Mouse (Mus musculus) midbrain, embryonic 14.5 days (tissue): ENCODE data around the gene Tet3. TPM values are rescaled to one million over a fixed set of nuclear protein-coding genes. Genes with fewer than 3 reads are reported as not detected.

Experiments
- ATAC-seq: fragments of 200-750 bp; cut with Nextera tagmentation; 2 replicates; pipeline ENCODE4 v1.8.0; 2017; ENCODE audit warnings: moderate number of reproducible peaks, moderate library complexity; ENCODE audit not compliant: low FRiP score, low TSS enrichment
- DNase-seq: peaks from one replicate; pipeline ENCODE4 v3.0.0-alpha.2; 2015
- H3K27ac ChIP-seq: fragments of 300-500 bp; sonication (generic); replicated peaks from 2 replicates; pipeline ENCODE4 v1.5.1; 2014; ENCODE audit warnings: mild to moderate bottlenecking, low read depth, low read length, moderate library complexity
- H3K27me3 ChIP-seq: fragments of 300-500 bp; sonication (generic); 2 replicates; pipeline ENCODE4 v1.6.1; 2014; ENCODE audit warnings: low read length, control low read depth, mixed read lengths; ENCODE audit not compliant: control insufficient read depth, insufficient read depth
- H3K36me3 ChIP-seq: fragments of 300-500 bp; sonication (generic); 2 replicates; pipeline ENCODE4 v1.6.1; 2014; ENCODE audit warnings: low read length, control low read depth; ENCODE audit not compliant: control insufficient read depth, insufficient read depth
- H3K4me1 ChIP-seq: fragments of 300-500 bp; sonication (generic); 2 replicates; pipeline ENCODE4 v1.6.1; 2014; ENCODE audit warnings: mild to moderate bottlenecking, antibody characterized with exemption, low read length, control low read depth; ENCODE audit not compliant: control insufficient read depth, insufficient read depth
- H3K4me2 ChIP-seq: fragments of 300-500 bp; sonication (generic); 2 replicates; pipeline ENCODE4 v1.6.1; 2014; ENCODE audit warnings: mild to moderate bottlenecking, low read length, moderate library complexity
- H3K4me3 ChIP-seq: fragments of 300-500 bp; sonication (generic); replicated peaks from 2 replicates; pipeline ENCODE4 v1.5.1; 2014; ENCODE audit warnings: low read depth, low read length
- H3K9ac ChIP-seq: fragments of 300-500 bp; sonication (generic); replicated peaks from 2 replicates; pipeline ENCODE4 v1.6.1; 2014; ENCODE audit warnings: mild to moderate bottlenecking, low read length, moderate library complexity
- H3K9me3 ChIP-seq: fragments of 300-500 bp; sonication (generic); 2 replicates; pipeline ENCODE4 v1.6.1; 2016; ENCODE audit warnings: low read length, control low read depth, mixed read lengths; ENCODE audit not compliant: control insufficient read depth
- WGBS: fragments of 180-500 bp; shearing (Covaris S2); extraction: QIAGEN DNeasy Blood & Tissue Kit; methylation state at CpG from one replicate; pipeline ENCODE4 v1.1.7; 2014; 5-methylcytosine and 5-hydroxymethylcytosine counted together
- polyA plus RNA-seq: library from polyadenylated mRNA; unstranded; fragments of >200 nt; fragmentation: Nextera tagmentation; extraction: Ambion mirVana; gene quantifications from 2 replicates; pipeline ENCODE4 v1.2.1, GENCODE M21; 2014

The Tet3 gene
- polyA plus RNA-seq, 1 experiment from 2014 or later = 56.0 TPM

DNA sequence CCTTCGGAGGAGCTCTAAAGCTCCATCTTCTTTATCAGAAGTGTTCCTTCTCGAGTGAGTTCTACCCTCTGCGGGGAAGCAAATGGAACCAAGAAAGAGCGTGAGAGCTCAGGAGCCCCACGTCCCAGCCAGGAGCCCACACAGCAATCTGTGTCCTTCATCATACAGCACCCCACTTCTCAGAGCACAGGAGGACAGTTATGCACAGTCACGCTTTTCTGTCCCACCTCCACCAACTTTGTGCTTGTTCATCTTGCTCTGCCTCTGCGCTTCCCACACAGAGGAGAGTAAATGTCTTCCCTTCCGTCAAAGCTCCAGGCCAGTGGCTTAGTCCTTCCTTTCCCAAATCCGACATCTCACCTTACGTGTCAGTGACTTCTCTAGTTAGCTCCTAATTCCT lies 40.2 kb upstream of the Tet3 start:
- H3K27me3 ChIP-seq = no peaks in the 10 kb centered on the region
- no peaks in the 10 kb centered on the region for H3K9me3 ChIP-seq
- no peak overlapping the region for H3K9ac ChIP-seq
- no peak overlapping the region for H3K4me2 ChIP-seq
- peaks cover 14% of the 10 kb centered on the region for H3K36me3 ChIP-seq
- WGBS = 96% methylated on average over 10 of the region's 10 CpGs
- no peak for ATAC-seq
- no peaks in the 10 kb centered on the region for H3K4me1 ChIP-seq
- no peak for DNase-seq
- no peak overlapping the region for H3K27ac ChIP-seq
- H3K4me3 ChIP-seq = no peak overlapping the region

DNA sequence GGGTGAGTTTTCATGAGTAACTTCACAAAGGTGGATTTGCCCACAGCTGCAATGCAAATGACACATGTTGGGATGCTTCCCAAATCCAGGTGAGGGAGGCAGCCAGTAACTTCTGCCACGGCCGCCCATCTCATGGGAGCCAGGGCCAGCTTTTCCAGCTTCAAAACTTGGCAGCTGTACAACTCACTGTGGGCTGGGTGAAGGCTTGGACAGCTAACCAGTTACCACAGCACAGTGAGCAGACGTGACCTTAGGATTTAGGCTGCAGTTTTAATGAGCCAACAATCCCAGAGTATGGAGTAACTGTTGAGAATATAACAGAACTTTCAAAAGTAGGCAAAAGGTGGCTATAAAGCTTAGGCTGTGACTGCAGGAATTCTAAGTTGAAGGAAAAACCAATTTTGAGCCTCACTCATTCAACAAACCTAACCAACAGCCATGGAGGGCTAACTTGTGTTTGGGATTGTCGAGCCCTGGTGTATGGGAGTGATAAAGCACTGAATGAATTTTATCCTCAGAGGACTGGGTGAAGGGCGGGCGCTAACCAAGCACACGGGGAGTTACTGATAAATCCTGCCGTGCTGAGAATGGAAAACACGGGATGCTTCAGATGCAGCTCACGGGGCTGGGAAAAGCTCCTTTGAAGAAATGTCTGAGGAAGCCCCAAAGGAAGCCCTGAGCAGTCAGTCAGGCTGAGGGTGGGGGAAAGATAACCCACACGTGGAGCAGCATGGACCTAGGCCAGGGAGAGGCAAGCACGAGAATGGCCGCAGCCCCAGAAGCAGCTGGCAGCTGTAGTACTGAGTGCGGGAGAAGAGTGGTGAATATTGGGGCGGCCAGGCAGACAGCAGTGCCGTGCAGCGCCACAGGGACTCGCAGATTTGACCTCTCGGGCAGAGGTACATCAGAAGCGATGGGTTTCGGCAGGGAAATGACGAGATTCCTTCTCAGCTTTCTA lies 38.1 kb upstream of the Tet3 start:
- WGBS = 89% methylated on average over 22 of the region's 22 CpGs
- H3K4me1 ChIP-seq = no peaks in the 10 kb centered on the region
- no peak overlapping the region for H3K27ac ChIP-seq
- no peaks in the 10 kb centered on the region for H3K9me3 ChIP-seq
- H3K36me3 ChIP-seq = peaks cover 26% of the 10 kb centered on the region
- no peak overlapping the region; the same call in 1 of the 2 replicates for H3K9ac ChIP-seq
- H3K27me3 ChIP-seq = no peaks in the 10 kb centered on the region
- H3K4me3 ChIP-seq = no peak overlapping the region
- no peak for ATAC-seq
- DNase-seq = no peak
- H3K4me2 ChIP-seq = no peak overlapping the region

DNA sequence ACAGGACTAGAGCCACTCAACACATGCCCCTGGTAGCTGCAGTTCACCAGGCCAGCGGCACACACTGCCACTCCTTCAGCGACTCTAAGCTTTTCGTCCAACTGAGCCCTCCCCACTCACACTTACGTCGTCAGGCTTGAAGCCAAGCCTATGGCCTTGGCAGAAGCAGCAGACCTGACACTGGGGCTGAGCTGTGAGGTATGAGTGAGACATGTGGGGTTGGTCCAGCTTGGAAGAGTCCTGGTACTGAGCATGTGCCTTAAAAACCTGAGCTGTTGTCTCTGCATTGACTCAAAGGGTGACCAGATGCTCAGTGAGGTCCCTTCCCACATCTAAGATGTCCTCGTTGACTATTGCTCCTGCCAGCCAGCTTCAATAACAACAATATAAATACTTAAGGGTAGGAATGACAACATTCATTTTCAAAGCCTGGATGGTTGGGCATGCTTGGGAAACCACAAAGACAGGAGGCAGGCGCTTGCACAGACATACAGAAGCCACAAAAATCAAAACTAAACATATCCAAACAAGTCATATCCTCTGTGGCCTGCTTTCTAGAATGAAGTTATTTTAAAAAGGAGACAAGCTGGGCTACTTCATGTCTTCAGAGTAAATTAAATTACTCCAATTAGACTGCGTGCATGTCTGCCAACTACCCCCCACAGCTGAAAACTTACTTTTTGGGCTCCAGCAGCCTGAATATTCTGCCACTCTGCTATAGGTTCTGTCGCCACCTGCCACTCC lies 37.3 kb upstream of the Tet3 start:
- Histone ChIP-seq H3K27ac (no peak overlapping the region), H3K27me3 (no peaks in the 10 kb centered on the region), H3K36me3 (peaks cover 26% of the 10 kb centered on the region), H3K4me3 (no peak overlapping the region), H3K9ac (no peak overlapping the region), H3K4me1 (no peaks in the 10 kb centered on the region), H3K9me3 (no peaks in the 10 kb centered on the region), H3K4me2 (no peak overlapping the region)
- ATAC-seq = no peak
- 95% methylated on average over 9 of the region's 9 CpGs for WGBS
- no peak for DNase-seq

DNA sequence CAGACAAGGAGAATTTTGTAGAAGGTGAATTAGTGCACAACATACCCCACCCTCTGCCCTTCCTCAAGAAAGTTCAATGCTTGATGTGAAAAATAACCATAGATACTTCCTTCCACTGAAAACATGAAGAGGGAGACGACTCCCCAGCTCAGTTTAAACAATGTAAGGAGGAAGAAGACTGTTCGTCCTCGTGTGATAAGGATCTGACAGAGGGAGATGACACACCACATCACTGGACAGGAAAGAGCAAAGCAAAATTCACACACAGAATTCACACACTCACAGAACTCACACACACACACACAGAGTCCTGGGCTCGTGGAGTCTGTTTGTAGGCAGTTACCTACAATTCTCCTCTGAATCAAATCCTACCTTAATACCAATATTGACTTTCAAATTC lies 31.7 kb upstream of the Tet3 start:
- Histone ChIP-seq H3K4me3 (no peak overlapping the region), H3K9me3 (no peaks in the 10 kb centered on the region), H3K9ac (no peak overlapping the region), H3K4me1 (no peaks in the 10 kb centered on the region), H3K36me3 (peaks cover 72% of the 10 kb centered on the region), H3K27ac (no peak overlapping the region), H3K27me3 (no peaks in the 10 kb centered on the region), H3K4me2 (no peak overlapping the region)
- no peak for DNase-seq
- ATAC-seq = no peak
- WGBS = 86% methylated on average over 4 of the region's 4 CpGs

DNA sequence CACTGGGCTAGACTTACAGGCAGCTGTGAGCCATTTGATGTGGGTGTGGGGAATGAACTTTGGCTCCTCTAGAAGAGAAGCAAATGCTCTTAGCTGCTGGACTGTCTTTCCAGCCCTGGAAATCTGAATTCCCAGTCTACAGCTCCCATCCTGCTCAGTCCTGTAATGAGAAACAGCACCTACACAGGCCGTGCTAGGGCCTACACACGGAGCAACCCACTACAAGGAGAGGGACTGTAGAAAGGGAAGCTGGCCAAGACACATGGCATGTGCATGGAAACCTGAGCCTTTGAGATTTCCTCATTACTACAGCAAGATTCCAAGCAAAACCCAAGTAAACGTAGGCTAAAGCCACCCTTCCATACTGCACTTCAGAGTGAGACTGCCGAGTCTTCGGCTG lies 29.3 kb upstream of the Tet3 start:
- H3K27me3 ChIP-seq = no peaks in the 10 kb centered on the region
- no peak overlapping the region for H3K27ac ChIP-seq
- H3K9me3 ChIP-seq = no peaks in the 10 kb centered on the region
- H3K36me3 ChIP-seq = peaks cover 75% of the 10 kb centered on the region
- no peak overlapping the region for H3K4me2 ChIP-seq
- no peaks in the 10 kb centered on the region for H3K4me1 ChIP-seq
- DNase-seq (no peak), ATAC-seq (no peak)
- 97% methylated on average over 5 of the region's 5 CpGs for WGBS
- no peak overlapping the region for H3K4me3 ChIP-seq
- no peak overlapping the region for H3K9ac ChIP-seq

DNA sequence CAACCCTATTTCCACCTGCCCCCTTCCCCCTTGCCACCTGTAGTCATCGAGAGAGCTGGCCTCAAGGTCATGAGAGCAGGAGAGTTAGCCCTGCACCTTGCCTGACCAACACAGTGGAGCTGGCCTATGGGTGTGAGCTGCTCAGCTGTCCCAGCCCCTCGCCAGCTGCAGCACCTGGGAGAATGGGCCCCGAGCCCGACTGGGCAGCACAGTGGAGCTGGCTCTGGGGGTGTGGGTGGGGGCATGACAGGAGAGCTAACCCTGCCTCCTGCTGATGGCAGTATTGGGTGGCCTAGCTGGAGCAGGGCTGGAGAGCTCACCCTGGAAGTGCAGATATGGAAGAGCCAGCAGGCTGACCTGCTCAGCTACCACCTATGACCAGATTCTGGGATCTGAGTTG lies 28.4 kb upstream of the Tet3 start:
- no peak overlapping the region for H3K4me3 ChIP-seq
- no peaks in the 10 kb centered on the region for H3K4me1 ChIP-seq
- no peak for ATAC-seq
- no peaks in the 10 kb centered on the region for H3K9me3 ChIP-seq
- no peak overlapping the region for H3K4me2 ChIP-seq
- H3K36me3 ChIP-seq = peaks cover 80% of the 10 kb centered on the region
- no peaks in the 10 kb centered on the region for H3K27me3 ChIP-seq
- H3K9ac ChIP-seq = no peak overlapping the region
- no peak overlapping the region for H3K27ac ChIP-seq
- 94% methylated on average over 4 of the region's 4 CpGs for WGBS
- DNase-seq = no peak

DNA sequence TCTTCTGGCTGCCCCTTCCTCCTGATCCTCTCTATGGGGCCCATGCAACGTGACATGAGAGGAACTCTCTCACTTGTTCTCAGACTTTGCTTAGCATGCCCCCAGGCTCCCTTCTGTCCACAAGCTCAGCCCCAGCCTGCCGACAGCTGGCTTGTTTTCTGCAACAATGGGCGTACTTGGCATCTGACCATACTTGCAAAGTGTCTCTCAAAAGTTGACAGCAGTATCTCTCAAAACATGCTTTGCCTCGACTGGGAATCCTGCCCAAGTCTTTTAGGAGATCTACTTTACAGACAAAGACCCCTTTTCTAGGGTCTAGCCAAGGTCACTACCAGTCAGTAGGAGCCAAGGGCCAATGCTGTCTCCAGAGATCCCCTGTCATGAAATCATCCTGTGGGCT lies 27.0 kb upstream of the Tet3 start:
- no peak overlapping the region for H3K9ac ChIP-seq
- WGBS = 63% methylated on average over 4 of the region's 4 CpGs
- H3K4me3 ChIP-seq = no peak overlapping the region
- ATAC-seq (no peak), DNase-seq (peak; percentile 22)
- H3K36me3 ChIP-seq = peaks cover 94% of the 10 kb centered on the region
- H3K27me3 ChIP-seq = no peaks in the 10 kb centered on the region
- no peak overlapping the region for H3K4me2 ChIP-seq
- no peak overlapping the region for H3K27ac ChIP-seq
- H3K4me1 ChIP-seq = no peaks in the 10 kb centered on the region
- no peaks in the 10 kb centered on the region for H3K9me3 ChIP-seq

DNA sequence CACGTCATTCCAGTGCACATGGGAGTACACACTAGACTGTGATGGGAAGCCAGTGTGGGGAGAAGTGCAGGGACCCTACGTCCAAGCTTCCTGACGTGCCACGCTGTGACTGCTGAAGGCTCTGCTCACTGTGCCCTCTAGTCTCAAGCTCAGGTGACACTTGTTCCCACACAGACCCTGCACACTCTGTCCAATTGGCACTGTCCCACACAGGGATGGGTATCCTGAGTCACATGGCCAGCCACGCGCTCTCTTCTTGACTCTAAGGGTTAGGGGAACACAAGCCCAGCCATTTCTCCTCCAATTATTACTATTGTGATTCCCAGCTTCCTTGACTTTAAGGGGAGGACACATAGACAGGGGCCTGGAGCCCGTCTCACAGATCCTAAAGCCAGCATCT lies 24.9 kb upstream of the Tet3 start:
- no peak overlapping the region for H3K9ac ChIP-seq
- no peaks in the 10 kb centered on the region for H3K4me1 ChIP-seq
- no peak for DNase-seq
- ATAC-seq = no peak
- no peak overlapping the region for H3K4me2 ChIP-seq
- 95% methylated on average over 7 of the region's 7 CpGs for WGBS
- no peak overlapping the region for H3K27ac ChIP-seq
- H3K9me3 ChIP-seq = no peaks in the 10 kb centered on the region
- peaks cover 95% of the 10 kb centered on the region for H3K36me3 ChIP-seq
- no peaks in the 10 kb centered on the region for H3K27me3 ChIP-seq
- H3K4me3 ChIP-seq = no peak overlapping the region
